In genomic region chr10:123039936-123040335, GRCm38 (mm10) we compare ENCODE assay signal across 14 mouse cellular contexts. TPM values are rescaled to one million over a fixed set of nuclear protein-coding genes. Genes with fewer than 3 reads are reported as not detected.
DNase-seq lines count a peak whose midpoint lies in the region; ATAC-seq and TF ChIP-seq lines count a peak whose summit lies in the region.
"Had no signal": no experiment of that assay in that cellular context is flagged by ENCODE, and none has a peak within 500 bp of the region (broad histone marks: within the 10 kb centered on the region; RNA-seq: fewer than 3 reads in every experiment).

No protein-coding gene starts in this region.

- DNase-seq in forebrain, postnatal 0 days: peak; percentile 40
- DNase-seq in kidney, postnatal 10 days: peak; percentile 32
- no peak for DNase-seq in kidney, postnatal 14 days
- DNase-seq in midbrain, embryonic 14.5 days: peak; percentile 66
- no peak for DNase-seq in stomach, postnatal 0 days (ENCODE audit: low spot score)
- DNase-seq: gastrocnemius, postnatal 10 days; thymus, postnatal 36 days had no signal

- ATAC-seq in forebrain, postnatal 0 days: no peak
- no peak for ATAC-seq in forebrain, embryonic 13.5 days
- ATAC-seq in midbrain, embryonic 14.5 days (ENCODE audit: low FRiP score, low TSS enrichment): no peak
- no peak for ATAC-seq in midbrain, embryonic 15.5 days (replicated peaks)
- no peak for ATAC-seq in stomach, postnatal 0 days (ENCODE audit: low FRiP score, low TSS enrichment)
- ATAC-seq: forebrain, embryonic 15.5 days; inflammation-experienced regulatory T-cells, adult 6 months had no signal

- H3K36me3 ChIP-seq in forebrain, postnatal 0 days (ENCODE audit: insufficient read depth): peaks cover 50% of the 10 kb centered on the region
- peaks cover 61% of the 10 kb centered on the region for H3K36me3 ChIP-seq in forebrain, embryonic 13.5 days (ENCODE audit: poor library complexity, severe bottlenecking)
- peaks cover 73% of the 10 kb centered on the region for H3K36me3 ChIP-seq in midbrain, embryonic 14.5 days (ENCODE audit: control insufficient read depth, insufficient read depth, low read length)
- H3K36me3 ChIP-seq in midbrain, embryonic 15.5 days (replicated peaks): peaks cover 10% of the 10 kb centered on the region
- H3K36me3 ChIP-seq in stomach, postnatal 0 days (ENCODE audit: control insufficient read depth, insufficient read depth, low read length): peaks cover 12% of the 10 kb centered on the region; the same call in 1 of the 2 replicates

- no peak overlapping the region for H3K4me2 ChIP-seq in forebrain, postnatal 0 days (ENCODE audit: low read depth)
- H3K4me2 ChIP-seq in forebrain, embryonic 13.5 days: no peak overlapping the region
- H3K4me2 ChIP-seq in midbrain, embryonic 14.5 days (ENCODE audit: low read length): no peak overlapping the region
- H3K4me2 ChIP-seq in midbrain, embryonic 15.5 days: no peak overlapping the region
- no peak overlapping the region for H3K4me2 ChIP-seq in stomach, postnatal 0 days (replicated peaks; ENCODE audit: low read depth)
- H3K4me2 ChIP-seq: forebrain, embryonic 15.5 days; limb, embryonic 12.5 days; neural tube, embryonic 15.5 days had no signal

- peak; percentile 57 for TF ChIP-seq CTCF in forebrain, postnatal 0 days (IDR thresholded peaks at IDR 0.05; ENCODE audit: low read depth)
- TF ChIP-seq CTCF in stomach, postnatal 0 days (IDR thresholded peaks at IDR 0.05; ENCODE audit: low read depth): peak; percentile 54

- no peaks in the 10 kb centered on the region for H3K27me3 ChIP-seq in forebrain, postnatal 0 days (ENCODE audit: insufficient read depth, low read length)
- H3K27me3 ChIP-seq in forebrain, embryonic 13.5 days: no peaks in the 10 kb centered on the region
- no peaks in the 10 kb centered on the region for H3K27me3 ChIP-seq in midbrain, embryonic 14.5 days (ENCODE audit: control insufficient read depth, insufficient read depth, low read length)
- no peaks in the 10 kb centered on the region for H3K27me3 ChIP-seq in midbrain, embryonic 15.5 days (replicated peaks)
- H3K27me3 ChIP-seq in stomach, postnatal 0 days (ENCODE audit: control insufficient read depth, insufficient read depth, low read length): no peaks in the 10 kb centered on the region
- H3K27me3 ChIP-seq: forebrain, embryonic 15.5 days; limb, embryonic 12.5 days; neural tube, embryonic 15.5 days had no signal

- H3K9ac ChIP-seq in forebrain, postnatal 0 days: no peak overlapping the region
- H3K9ac ChIP-seq in forebrain, embryonic 13.5 days: no peak overlapping the region
- no peak overlapping the region for H3K9ac ChIP-seq in midbrain, embryonic 14.5 days (replicated peaks; ENCODE audit: low read length)
- no peak overlapping the region for H3K9ac ChIP-seq in midbrain, embryonic 15.5 days
- no peak overlapping the region for H3K9ac ChIP-seq in stomach, postnatal 0 days (ENCODE audit: low read length)
- H3K9ac ChIP-seq: forebrain, embryonic 15.5 days; limb, embryonic 12.5 days; neural tube, embryonic 15.5 days had no signal

- no peak for TF ChIP-seq EP300 in stomach, postnatal 0 days (optimal IDR thresholded peaks at IDR 0.05)

- WGBS in forebrain, postnatal 0 days: 49% methylated on average over 2 of the region's 2 CpGs
- WGBS in forebrain, embryonic 13.5 days: 51% methylated on average over 2 of the region's 2 CpGs
- 55% methylated on average over 2 of the region's 2 CpGs for WGBS in midbrain, embryonic 14.5 days
- 59% methylated on average over 2 of the region's 2 CpGs for WGBS in midbrain, embryonic 15.5 days
- 65% methylated on average over 2 of the region's 2 CpGs for WGBS in stomach, postnatal 0 days

- H3K9me3 ChIP-seq in forebrain, postnatal 0 days (ENCODE audit: low read length): no peaks in the 10 kb centered on the region
- no peaks in the 10 kb centered on the region for H3K9me3 ChIP-seq in forebrain, embryonic 13.5 days (replicated peaks)
- H3K9me3 ChIP-seq in midbrain, embryonic 14.5 days (ENCODE audit: control insufficient read depth, low read length): no peaks in the 10 kb centered on the region
- H3K9me3 ChIP-seq in midbrain, embryonic 15.5 days: no peaks in the 10 kb centered on the region
- no peaks in the 10 kb centered on the region for H3K9me3 ChIP-seq in stomach, postnatal 0 days (ENCODE audit: control insufficient read depth, low read length)
- H3K9me3 ChIP-seq: forebrain, embryonic 15.5 days; heart, embryonic 10.5 days; limb, embryonic 12.5 days; neural tube, embryonic 15.5 days had no signal

- H3K4me3 ChIP-seq in forebrain, postnatal 0 days (ENCODE audit: low read depth, low read length): no peak overlapping the region
- H3K4me3 ChIP-seq in forebrain, embryonic 13.5 days: no peak overlapping the region
- no peak overlapping the region for H3K4me3 ChIP-seq in midbrain, embryonic 14.5 days (replicated peaks; ENCODE audit: low read depth, low read length)
- no peak overlapping the region for H3K4me3 ChIP-seq in midbrain, embryonic 15.5 days
- H3K4me3 ChIP-seq in stomach, postnatal 0 days (ENCODE audit: low read depth, low read length): no peak overlapping the region
- H3K4me3 ChIP-seq: forebrain, embryonic 15.5 days; heart, embryonic 10.5 days; limb, embryonic 12.5 days; neural tube, embryonic 15.5 days had no signal

- no peaks in the 10 kb centered on the region for H3K4me1 ChIP-seq in forebrain, postnatal 0 days (ENCODE audit: insufficient read depth)
- no peaks in the 10 kb centered on the region for H3K4me1 ChIP-seq in forebrain, embryonic 13.5 days
- H3K4me1 ChIP-seq in midbrain, embryonic 14.5 days (ENCODE audit: control insufficient read depth, insufficient read depth, low read length): no peaks in the 10 kb centered on the region
- no peaks in the 10 kb centered on the region for H3K4me1 ChIP-seq in midbrain, embryonic 15.5 days
- no peaks in the 10 kb centered on the region for H3K4me1 ChIP-seq in stomach, postnatal 0 days (replicated peaks; ENCODE audit: control insufficient read depth, insufficient read depth)
- H3K4me1 ChIP-seq: forebrain, embryonic 15.5 days; heart, embryonic 10.5 days; limb, embryonic 12.5 days; neural tube, embryonic 15.5 days had no signal

- no peak overlapping the region for H3K27ac ChIP-seq in forebrain, postnatal 0 days (ENCODE audit: low read depth, low read length)
- no peak overlapping the region for H3K27ac ChIP-seq in forebrain, embryonic 13.5 days
- no peak overlapping the region for H3K27ac ChIP-seq in midbrain, embryonic 14.5 days (replicated peaks; ENCODE audit: low read depth, low read length)
- H3K27ac ChIP-seq in midbrain, embryonic 15.5 days: no peak overlapping the region
- H3K27ac ChIP-seq in stomach, postnatal 0 days (replicated peaks): no peak overlapping the region
- H3K27ac ChIP-seq: forebrain, embryonic 15.5 days; heart, embryonic 10.5 days; limb, embryonic 12.5 days; neural tube, embryonic 15.5 days had no signal

RNA-seq across cellular contexts. Expression of gene Mon2, which starts 36.4 kb away (rescaled TPM):
- 41.3 and 58.7 TPM in 2 replicates for total RNA-seq in forebrain, postnatal 0 days (2014; rRNA removed)
- 12.4 and 15.1 TPM in 2 replicates for polyA plus RNA-seq in forebrain, postnatal 0 days (2015; fragmentation: Nextera tagmentation; extraction: Ambion mirVana)
- polyA plus RNA-seq in forebrain, embryonic 13.5 days (2015; fragmentation: Nextera tagmentation; extraction: Ambion mirVana): 24.4 and 24.7 TPM in 2 replicates
- 35.1 and 39.4 TPM in 2 replicates for polyA plus RNA-seq in midbrain, embryonic 14.5 days (2014; fragmentation: Nextera tagmentation; extraction: Ambion mirVana)
- polyA plus RNA-seq in midbrain, embryonic 15.5 days (2015; fragmentation: Nextera tagmentation; extraction: Ambion mirVana): 26.9 and 27.3 TPM in 2 replicates
- polyA plus RNA-seq in stomach, postnatal 0 days (2015; fragmentation: Nextera tagmentation; extraction: Ambion mirVana): 14.7 and 15.9 TPM in 2 replicates

Comparison
In these comparisons a context has a peak if more than half of its experiments do, and no peak if none do; other contexts are left out.
1. DNase-seq: peak in forebrain, postnatal 0 days (single experiment), kidney, postnatal 10 days (single experiment) and midbrain, embryonic 14.5 days (single experiment); none in kidney, postnatal 14 days (single experiment) and stomach, postnatal 0 days (single experiment).